Mouse (Mus musculus) lung, adult 2 months (tissue): ENCODE measurements at regions not wholly inside any gene's neighbourhood (a gene's known extent, or its start where the extent isn't known, plus 50 kb on each side); places are given as distances from the start of the nearest gene placed in this dataset.

Experiments used
- CTCF ChIP-seq: fragments of 200-500 bp; IDR thresholded peaks from 2 replicates; pipeline ENCODE4 v1.5.1; 2011; ENCODE audit warnings: mild to moderate bottlenecking, low read length, control low read depth; ENCODE audit not compliant: insufficient read depth
- POLR2A ChIP-seq: fragments of 200-500 bp; IDR thresholded peaks from 2 replicates; pipeline ENCODE4 v1.6.1; 2011; ENCODE audit warnings: low read depth, mild to moderate bottlenecking, control low read depth, low read length, borderline replicate concordance; ENCODE audit errors: extremely low read depth

- TF ChIP-seq POLR2A, result no peak
- TF ChIP-seq CTCF, result no peak
Measured at GRCm38 (mm10) chr13:51936441-51936840, 90.0 kb downstream of the Gadd45g start.
